Mouse (Mus musculus) kidney, postnatal 0 days (tissue): ENCODE measurements at regions not wholly inside any gene's neighbourhood (a gene's known extent, or its start where the extent isn't known, plus 50 kb on each side); places are given as distances from the start of the nearest gene placed in this dataset.

Experiments
- ATAC-seq: fragments of 200-750 bp; cut with Nextera tagmentation; replicated peaks from 2 replicates; pipeline ENCODE4 v1.8.0; 2017; ENCODE audit warnings: low read depth, moderate number of reproducible peaks, moderate TSS enrichment, moderate library complexity; ENCODE audit not compliant: low FRiP score
- DNase-seq: peaks from one replicate; pipeline ENCODE4 v3.0.0-alpha.2; 2016; ENCODE audit warnings: low spot score
- H3K27ac ChIP-seq: fragments of 300-500 bp; sonication (generic); 2 replicates; pipeline ENCODE4 v1.5.1; 2014; ENCODE audit warnings: mild to moderate bottlenecking
- H3K27me3 ChIP-seq: fragments of 300-500 bp; sonication (generic); 2 replicates; pipeline ENCODE4 v1.6.1; 2014; ENCODE audit warnings: low read length, mixed read lengths; ENCODE audit not compliant: insufficient read depth
- H3K36me3 ChIP-seq: fragments of 300-500 bp; sonication (generic); 2 replicates; pipeline ENCODE4 v1.6.1; 2014; ENCODE audit warnings: low read length, mixed read lengths; ENCODE audit not compliant: insufficient read depth
- H3K4me1 ChIP-seq: fragments of 300-500 bp; sonication (generic); replicated peaks from 2 replicates; pipeline ENCODE4 v1.6.1; 2014; ENCODE audit warnings: antibody characterized with exemption, low read length, mixed read lengths; ENCODE audit not compliant: insufficient read depth
- H3K4me2 ChIP-seq: fragments of 300-500 bp; sonication (generic); 2 replicates; pipeline ENCODE4 v1.6.1; 2014; ENCODE audit warnings: mild to moderate bottlenecking, low read length, moderate library complexity, mixed read lengths
- H3K4me3 ChIP-seq: fragments of 300-500 bp; sonication (generic); replicated peaks from 2 replicates; pipeline ENCODE4 v1.5.1; 2014; ENCODE audit warnings: low read depth, low read length
- H3K9ac ChIP-seq: fragments of 300-500 bp; sonication (generic); 2 replicates; pipeline ENCODE4 v1.6.1; 2014; ENCODE audit warnings: low read depth, low read length
- H3K9me3 ChIP-seq: fragments of 300-500 bp; sonication (generic); replicated peaks from 2 replicates; pipeline ENCODE4 v1.6.1; 2016; ENCODE audit warnings: low read length, inconsistent platforms, mixed read lengths
- CTCF ChIP-seq: IDR thresholded peaks from 2 replicates; pipeline ENCODE4 v1.5.1; 2016; ENCODE audit warnings: antibody characterized with exemption, low read depth, mild to moderate bottlenecking, moderate library complexity
- WGBS: fragments of 180-500 bp; shearing (Covaris S2); extraction: QIAGEN DNeasy Blood & Tissue Kit; methylation state at CpG from one replicate; pipeline ENCODE4 v1.1.7; 2014; 5-methylcytosine and 5-hydroxymethylcytosine counted together

DNA sequence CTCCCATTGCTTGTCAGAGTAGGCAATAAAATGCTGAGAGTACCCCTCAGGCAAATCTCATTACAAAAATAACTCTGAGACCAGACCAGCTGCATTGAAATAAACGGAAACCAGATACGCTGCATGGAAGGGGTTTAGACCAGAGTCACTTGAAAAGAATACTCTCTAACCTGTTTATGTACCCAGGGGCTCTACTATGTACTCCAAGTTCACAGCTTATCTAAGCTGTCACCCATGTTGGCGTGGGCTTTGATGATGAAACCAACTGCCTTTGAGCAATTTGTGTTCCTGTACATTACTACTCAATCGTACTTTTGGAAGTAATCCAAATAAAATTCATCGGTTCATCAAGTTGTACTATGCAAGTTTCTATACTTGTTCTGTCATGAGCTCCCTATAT, 692.3 kb downstream of the Serpinb8 start:
- Histone ChIP-seq H3K27ac (no peak overlapping the region), H3K27me3 (no peaks in the 10 kb centered on the region), H3K9ac (no peak overlapping the region), H3K4me1 (no peaks in the 10 kb centered on the region), H3K36me3 (no peaks in the 10 kb centered on the region), H3K9me3 (no peaks in the 10 kb centered on the region), H3K4me2 (no peak overlapping the region), H3K4me3 (no peak overlapping the region)
- 50% methylated on average over 5 of the region's 5 CpGs for WGBS
- no peak for TF ChIP-seq CTCF
- DNase-seq: peak; percentile 3
- no peak for ATAC-seq

DNA sequence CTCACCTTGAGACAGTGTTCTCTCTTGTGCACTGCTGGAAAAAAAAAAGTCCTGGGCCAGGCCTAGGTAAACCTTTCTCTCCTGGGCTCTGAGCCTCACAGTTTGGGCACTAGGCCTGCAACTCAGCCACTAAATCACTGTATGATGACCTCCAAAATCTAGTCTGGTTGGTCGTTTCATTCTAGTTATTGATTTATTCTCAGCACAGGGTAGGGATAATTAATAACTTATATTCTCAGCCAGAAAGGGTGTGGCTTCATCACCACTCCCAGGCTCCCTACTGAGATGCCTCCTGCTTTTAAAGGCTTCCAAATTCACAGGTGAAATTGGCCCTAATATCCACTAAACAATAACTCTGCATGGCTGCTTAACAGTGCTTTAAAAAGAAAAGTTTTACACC, 696.8 kb downstream of the Serpinb8 start:
- 36% methylated on average over 1 of the region's 1 CpGs for WGBS
- DNase-seq: no peak
- H3K9ac ChIP-seq: no peak overlapping the region
- no peak for TF ChIP-seq CTCF
- H3K4me1 ChIP-seq: no peaks in the 10 kb centered on the region
- no peak overlapping the region for H3K4me2 ChIP-seq
- H3K9me3 ChIP-seq: no peaks in the 10 kb centered on the region
- H3K27me3 ChIP-seq: no peaks in the 10 kb centered on the region
- H3K4me3 ChIP-seq: no peak overlapping the region
- H3K36me3 ChIP-seq: no peaks in the 10 kb centered on the region
- no peak overlapping the region for H3K27ac ChIP-seq
- ATAC-seq: no peak
